Mouse (Mus musculus) embryonic fibroblast, embryonic 13.5 days (primary cell): ENCODE data around the gene Kctd18.

Source experiments
- CTCF ChIP-seq: IDR thresholded peaks from 2 replicates; pipeline ENCODE4 v1.5.1; 2011; ENCODE audit warnings: mild to moderate bottlenecking, control low read depth, low read length, moderate library complexity, borderline replicate concordance; ENCODE audit not compliant: insufficient read depth
- POLR2A ChIP-seq: IDR thresholded peaks from 2 replicates; pipeline ENCODE4 v1.6.1; 2011; ENCODE audit warnings: low read depth, mild to moderate bottlenecking, control low read depth, low read length, moderate library complexity

- no peak for TF ChIP-seq CTCF
- TF ChIP-seq POLR2A = no peak
Measured at GRCm38 (mm10) chr1:58018856-58019255, at the start of gene Kctd18.
